24 mouse cellular contexts compared by ENCODE assay signal in the genomic region with DNA sequence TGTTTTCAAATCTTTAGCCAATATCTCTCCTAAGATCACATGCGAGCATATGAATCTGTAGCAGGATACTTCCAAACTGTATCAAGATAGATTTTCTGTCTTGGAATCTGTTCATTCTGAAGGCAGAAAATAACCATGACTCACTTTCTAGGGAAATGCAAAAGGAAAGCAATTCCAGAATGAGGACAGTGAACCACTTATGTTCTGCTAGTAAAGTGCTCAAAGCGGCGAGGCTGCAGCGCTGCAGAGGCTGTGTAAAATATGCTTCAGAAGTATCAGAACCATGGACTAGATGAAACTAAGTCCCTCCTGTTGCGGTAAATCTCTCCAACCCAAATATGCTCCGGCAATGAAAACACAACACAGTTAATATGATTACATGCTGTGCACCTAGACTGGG. TPM values are rescaled to one million over a fixed set of nuclear protein-coding genes. Genes with fewer than 3 reads are reported as not detected.
"Had no signal": no experiment of that assay in that cellular context is flagged by ENCODE, and none has a peak within 500 bp of the region (broad histone marks: within the 10 kb centered on the region; RNA-seq: fewer than 3 reads in every experiment).

No protein-coding gene starts in this region.

- H3K9ac ChIP-seq: liver, embryonic 15.5 days had no signal

- H3K4me3 ChIP-seq: limb, embryonic 10.5 days; liver, embryonic 15.5 days; midbrain, embryonic 10.5 days; myocyte had no signal

- H3K27me3 ChIP-seq: liver, embryonic 15.5 days had no signal

- DNase-seq: kidney, adult 11 months; kidney, adult 9 months; kidney, postnatal 36 days; lung, adult 2 months; lung, postnatal 36 days; midbrain, embryonic 14.5 days; retina, postnatal 1 day; thymus, adult 18-20 months; thymus, postnatal 14 days had no signal

- H3K9me3 ChIP-seq: limb, embryonic 10.5 days; liver, embryonic 15.5 days; midbrain, embryonic 10.5 days had no signal

- ATAC-seq: lung, postnatal 0 days had no signal

- H3K27ac ChIP-seq: kidney, postnatal 0 days; limb, embryonic 10.5 days; liver, embryonic 15.5 days; midbrain, embryonic 10.5 days; stomach, postnatal 0 days had no signal

- H3K4me1 ChIP-seq: limb, embryonic 10.5 days; liver, embryonic 15.5 days; midbrain, embryonic 10.5 days had no signal

- H3K36me3 ChIP-seq: limb, embryonic 10.5 days; liver, embryonic 15.5 days; midbrain, embryonic 10.5 days had no signal

- H3K4me2 ChIP-seq: liver, embryonic 11.5 days; liver, embryonic 15.5 days had no signal

RNA-seq across cellular contexts. Expression of gene Fmn2, which starts 19.1 kb away (rescaled TPM):
- total RNA-seq: megakaryocyte, adult 5-6 weeks had no signal
- polyA plus RNA-seq: liver, embryonic 15.5 days; myocyte had no signal

RNA-seq across cellular contexts. Expression of gene Olfr220, which starts 40.7 kb away (rescaled TPM):
- total RNA-seq: layer of hippocampus, adult 18-20 months; layer of hippocampus, postnatal 14 days; megakaryocyte, adult 5-6 weeks had no signal
- polyA plus RNA-seq: intestine, embryonic 14.5 days; kidney, postnatal 0 days; limb, embryonic 10.5 days; limb, embryonic 14.5 days; liver, embryonic 11.5 days; liver, embryonic 15.5 days; lung, adult 2 months; lung, postnatal 0 days; midbrain, embryonic 10.5 days; midbrain, embryonic 14.5 days; myocyte; neural tube, embryonic 11.5 days; stomach, postnatal 0 days had no signal

RNA-seq across cellular contexts. Expression of gene Olfr414, which starts 58.7 kb away (rescaled TPM):
- total RNA-seq: layer of hippocampus, adult 18-20 months; layer of hippocampus, postnatal 14 days; megakaryocyte, adult 5-6 weeks; neutrophil, adult 5-6 weeks had no signal
- polyA plus RNA-seq: intestine, embryonic 14.5 days; kidney, postnatal 0 days; limb, embryonic 10.5 days; limb, embryonic 14.5 days; liver, embryonic 11.5 days; liver, embryonic 15.5 days; lung, adult 2 months; lung, postnatal 0 days; midbrain, embryonic 10.5 days; midbrain, embryonic 14.5 days; myocyte; neural tube, embryonic 11.5 days; stomach, postnatal 0 days had no signal
